Mouse (Mus musculus): ENCODE results near the gene Fbxl7. TPM values are rescaled to one million over a fixed set of nuclear protein-coding genes. Genes with fewer than 3 reads are reported as not detected.

Gene Fbxl7
- polyA plus RNA-seq, 1 experiment from 2014 or later, result 8.5 TPM

GRCm38 (mm10) chr15:26701949-26702675, 193.3 kb downstream of the Fbxl7 start:
- no peaks in the 10 kb centered on the region for H3K27me3 ChIP-seq (ENCODE audit: control insufficient read depth, insufficient read depth, low read length)
- WGBS, result 65% methylated on average over 5 of the region's 5 CpGs
- no peaks in the 10 kb centered on the region for H3K36me3 ChIP-seq (ENCODE audit: control insufficient read depth, insufficient read depth)
- H3K9me3 ChIP-seq (replicated peaks; ENCODE audit: control insufficient read depth, low read length), result no peaks in the 10 kb centered on the region
- no peak for ATAC-seq (replicated peaks; ENCODE audit: extremely low read depth, insufficient read depth, low FRiP score)
- no peak overlapping the region for H3K4me3 ChIP-seq (ENCODE audit: low read length)
- 0 out of 2 replicates have a peak, but pooled peaks cover 5% of the 10 kb centered on the region for H3K4me1 ChIP-seq (ENCODE audit: control insufficient read depth, insufficient read depth, low read length)
- no peak overlapping the region for H3K9ac ChIP-seq (ENCODE audit: low read length)
- no peak overlapping the region for H3K4me2 ChIP-seq (ENCODE audit: low read depth, low read length)
- no peak overlapping the region for H3K27ac ChIP-seq (ENCODE audit: low read length)

- Histone ChIP-seq H3K9me3 (replicated peaks; ENCODE audit: control insufficient read depth, low read length) (no peaks in the 10 kb centered on the region), H3K27ac (ENCODE audit: low read length) (no peak overlapping the region), H3K27me3 (ENCODE audit: control insufficient read depth, insufficient read depth, low read length) (no peaks in the 10 kb centered on the region), H3K4me2 (ENCODE audit: low read depth, low read length) (no peak overlapping the region), H3K4me1 (ENCODE audit: control insufficient read depth, insufficient read depth, low read length) (no peaks in the 10 kb centered on the region; the same call in 1 of the 2 replicates), H3K4me3 (ENCODE audit: low read length) (no peak overlapping the region), H3K36me3 (ENCODE audit: control insufficient read depth, insufficient read depth) (no peaks in the 10 kb centered on the region), H3K9ac (ENCODE audit: low read length) (no peak overlapping the region)
- no peak for ATAC-seq (replicated peaks; ENCODE audit: extremely low read depth, insufficient read depth, low FRiP score)
- 61% methylated on average over 3 of the region's 3 CpGs for WGBS
Observed at GRCm38 (mm10) chr15:26693075-26693474, 202.3 kb downstream of the Fbxl7 start.

- Histone ChIP-seq H3K9me3 (replicated peaks; ENCODE audit: control insufficient read depth, low read length) (no peaks in the 10 kb centered on the region), H3K36me3 (ENCODE audit: control insufficient read depth, insufficient read depth) (no peaks in the 10 kb centered on the region), H3K4me3 (ENCODE audit: low read length) (no peak overlapping the region), H3K4me2 (ENCODE audit: low read depth, low read length) (no peak overlapping the region), H3K4me1 (ENCODE audit: control insufficient read depth, insufficient read depth, low read length) (no peaks in the 10 kb centered on the region; the same call in 1 of the 2 replicates), H3K9ac (ENCODE audit: low read length) (no peak overlapping the region), H3K27me3 (ENCODE audit: control insufficient read depth, insufficient read depth, low read length) (no peaks in the 10 kb centered on the region), H3K27ac (ENCODE audit: low read length) (no peak overlapping the region)
- 56% methylated on average over 10 of the region's 10 CpGs for WGBS
- ATAC-seq (replicated peaks; ENCODE audit: extremely low read depth, insufficient read depth, low FRiP score), result no peak
Observed at GRCm38 (mm10) chr15:26688472-26689104, 206.8 kb downstream of the Fbxl7 start.

DNA sequence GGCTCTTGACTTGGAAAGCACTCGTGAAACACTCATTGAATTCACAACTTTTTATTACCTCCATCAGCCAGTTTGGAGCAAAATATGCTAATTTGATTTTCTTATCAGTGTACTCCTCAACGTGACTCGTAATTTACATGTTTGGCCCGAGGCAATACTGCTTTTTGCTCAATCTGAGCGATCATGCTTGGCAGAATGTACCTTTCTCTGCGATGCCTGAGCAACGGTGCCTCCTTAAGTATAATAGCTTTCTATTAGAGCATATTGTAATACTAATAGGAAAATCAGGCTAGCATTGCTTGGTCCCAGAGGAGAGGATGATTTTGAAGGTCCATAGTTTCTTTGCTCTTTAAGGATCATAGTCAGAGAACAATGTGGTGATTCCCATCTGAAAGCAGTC, 207.7 kb downstream of the Fbxl7 start:
- Histone ChIP-seq H3K27ac (ENCODE audit: low read length) (no peak overlapping the region), H3K4me2 (ENCODE audit: low read depth, low read length) (no peak overlapping the region), H3K4me3 (ENCODE audit: low read length) (no peak overlapping the region), H3K9ac (ENCODE audit: low read length) (no peak overlapping the region), H3K9me3 (replicated peaks; ENCODE audit: control insufficient read depth, low read length) (no peaks in the 10 kb centered on the region), H3K36me3 (ENCODE audit: control insufficient read depth, insufficient read depth) (no peaks in the 10 kb centered on the region), H3K27me3 (ENCODE audit: control insufficient read depth, insufficient read depth, low read length) (no peaks in the 10 kb centered on the region), H3K4me1 (ENCODE audit: control insufficient read depth, insufficient read depth, low read length) (no peaks in the 10 kb centered on the region)
- 76% methylated on average over 7 of the region's 7 CpGs for WGBS
- no peak for ATAC-seq (replicated peaks; ENCODE audit: extremely low read depth, insufficient read depth, low FRiP score)

- no peaks in the 10 kb centered on the region for H3K27me3 ChIP-seq (ENCODE audit: control insufficient read depth, insufficient read depth, low read length)
- H3K4me3 ChIP-seq (ENCODE audit: low read length), result no peak overlapping the region
- H3K27ac ChIP-seq (ENCODE audit: low read length), result no peak overlapping the region
- H3K36me3 ChIP-seq (ENCODE audit: control insufficient read depth, insufficient read depth), result no peaks in the 10 kb centered on the region
- no peaks in the 10 kb centered on the region for H3K4me1 ChIP-seq (ENCODE audit: control insufficient read depth, insufficient read depth, low read length)
- no peaks in the 10 kb centered on the region for H3K9me3 ChIP-seq (replicated peaks; ENCODE audit: control insufficient read depth, low read length)
- no peak overlapping the region for H3K9ac ChIP-seq (ENCODE audit: low read length)
- 82% methylated on average over 9 of the region's 9 CpGs for WGBS
- ATAC-seq (replicated peaks; ENCODE audit: extremely low read depth, insufficient read depth, low FRiP score), result no peak
- no peak overlapping the region for H3K4me2 ChIP-seq (ENCODE audit: low read depth, low read length)
Observed at GRCm38 (mm10) chr15:26682279-26682678, 213.1 kb downstream of the Fbxl7 start.

DNA sequence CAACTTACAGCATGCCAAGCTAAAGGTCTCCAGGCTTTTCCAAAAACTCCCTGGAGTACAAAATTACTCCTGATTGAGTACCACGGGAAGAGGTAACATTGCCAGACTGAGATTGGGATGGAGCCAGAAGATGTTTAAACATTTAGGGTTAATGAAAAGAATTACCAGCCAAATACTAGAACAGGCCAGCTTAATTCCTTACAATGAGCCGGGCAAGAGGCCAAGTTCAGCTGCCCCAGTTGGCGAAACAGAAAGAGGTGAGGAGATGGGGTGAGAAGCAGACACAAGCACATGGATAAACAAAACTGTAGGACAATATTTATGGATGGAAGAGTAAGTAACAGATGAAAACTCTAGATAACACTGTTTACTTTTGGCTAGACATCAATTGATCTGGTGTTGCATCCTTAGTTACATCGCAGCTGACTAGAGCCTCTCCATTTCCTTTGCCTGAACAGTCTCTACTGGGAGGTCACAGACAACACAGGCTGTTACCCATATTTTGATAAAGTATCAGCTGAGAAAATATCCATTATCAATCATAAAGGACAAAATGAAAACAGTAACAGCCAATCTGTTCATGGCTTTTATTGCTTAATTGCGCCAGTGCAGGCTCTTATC, 222.0 kb downstream of the Fbxl7 start:
- WGBS, result 47% methylated on average over 5 of the region's 5 CpGs
- H3K27ac ChIP-seq (ENCODE audit: low read length), result no peak overlapping the region
- no peak for ATAC-seq (replicated peaks; ENCODE audit: extremely low read depth, insufficient read depth, low FRiP score)
- no peaks in the 10 kb centered on the region for H3K27me3 ChIP-seq (ENCODE audit: control insufficient read depth, insufficient read depth, low read length)
- no peaks in the 10 kb centered on the region for H3K9me3 ChIP-seq (replicated peaks; ENCODE audit: control insufficient read depth, low read length)
- no peaks in the 10 kb centered on the region for H3K36me3 ChIP-seq (ENCODE audit: control insufficient read depth, insufficient read depth)
- H3K4me2 ChIP-seq (ENCODE audit: low read depth, low read length), result no peak overlapping the region
- no peak overlapping the region for H3K9ac ChIP-seq (ENCODE audit: low read length)
- H3K4me1 ChIP-seq (ENCODE audit: control insufficient read depth, insufficient read depth, low read length), result no peaks in the 10 kb centered on the region
- no peak overlapping the region for H3K4me3 ChIP-seq (ENCODE audit: low read length)

- H3K9ac ChIP-seq (ENCODE audit: low read length), result no peak overlapping the region
- ATAC-seq (replicated peaks; ENCODE audit: extremely low read depth, insufficient read depth, low FRiP score), result no peak
- H3K36me3 ChIP-seq (ENCODE audit: control insufficient read depth, insufficient read depth), result no peaks in the 10 kb centered on the region
- no peaks in the 10 kb centered on the region for H3K9me3 ChIP-seq (replicated peaks; ENCODE audit: control insufficient read depth, low read length)
- H3K4me2 ChIP-seq (ENCODE audit: low read depth, low read length), result no peak overlapping the region
- WGBS, result 86% methylated on average over 8 of the region's 8 CpGs
- no peak overlapping the region for H3K4me3 ChIP-seq (ENCODE audit: low read length)
- H3K27me3 ChIP-seq (ENCODE audit: control insufficient read depth, insufficient read depth, low read length), result no peaks in the 10 kb centered on the region
- no peak overlapping the region for H3K27ac ChIP-seq (ENCODE audit: low read length)
- H3K4me1 ChIP-seq (ENCODE audit: control insufficient read depth, insufficient read depth, low read length), result no peaks in the 10 kb centered on the region
Observed at GRCm38 (mm10) chr15:26654988-26655387, 240.4 kb downstream of the Fbxl7 start.

GRCm38 (mm10) chr15:26642563-26642962, 252.8 kb downstream of the Fbxl7 start:
- Histone ChIP-seq H3K9me3 (replicated peaks; ENCODE audit: control insufficient read depth, low read length) (no peaks in the 10 kb centered on the region), H3K27ac (ENCODE audit: low read length) (no peak overlapping the region), H3K36me3 (ENCODE audit: control insufficient read depth, insufficient read depth) (no peaks in the 10 kb centered on the region), H3K9ac (ENCODE audit: low read length) (no peak overlapping the region), H3K4me3 (ENCODE audit: low read length) (no peak overlapping the region), H3K4me2 (ENCODE audit: low read depth, low read length) (no peak overlapping the region), H3K4me1 (ENCODE audit: control insufficient read depth, insufficient read depth, low read length) (0 out of 2 replicates have a peak, but pooled peaks cover 3% of the 10 kb centered on the region), H3K27me3 (ENCODE audit: control insufficient read depth, insufficient read depth, low read length) (no peaks in the 10 kb centered on the region)
- no peak for ATAC-seq (replicated peaks; ENCODE audit: extremely low read depth, insufficient read depth, low FRiP score)
- 79% methylated on average over 4 of the region's 4 CpGs for WGBS

- Histone ChIP-seq H3K27me3 (ENCODE audit: control insufficient read depth, insufficient read depth, low read length) (no peaks in the 10 kb centered on the region), H3K4me1 (ENCODE audit: control insufficient read depth, insufficient read depth, low read length) (0 out of 2 replicates have a peak, but pooled peaks cover 3% of the 10 kb centered on the region), H3K4me3 (ENCODE audit: low read length) (no peak overlapping the region), H3K4me2 (ENCODE audit: low read depth, low read length) (no peak overlapping the region), H3K27ac (ENCODE audit: low read length) (no peak overlapping the region), H3K36me3 (ENCODE audit: control insufficient read depth, insufficient read depth) (no peaks in the 10 kb centered on the region), H3K9ac (ENCODE audit: low read length) (no peak overlapping the region), H3K9me3 (replicated peaks; ENCODE audit: control insufficient read depth, low read length) (no peaks in the 10 kb centered on the region)
- WGBS, result 59% methylated on average over 7 of the region's 7 CpGs
- ATAC-seq (replicated peaks; ENCODE audit: extremely low read depth, insufficient read depth, low FRiP score), result no peak
Observed at GRCm38 (mm10) chr15:26639726-26640125, 255.7 kb downstream of the Fbxl7 start.

Data from heart, embryonic 16.5 days (tissue).